Mouse (Mus musculus) forebrain, embryonic 15.5 days (tissue): ENCODE measurements around the gene Bad. TPM values are rescaled to one million over a fixed set of nuclear protein-coding genes. Genes with fewer than 3 reads are reported as not detected.

ENCODE experiments used
- ATAC-seq: fragments of 200-750 bp; cut with Nextera tagmentation; replicated peaks from 2 replicates; pipeline ENCODE4 v1.8.0; 2017; ENCODE audit warnings: mild to moderate bottlenecking, moderate TSS enrichment, moderate library complexity
- H3K27ac ChIP-seq: fragments of 300-500 bp; sonication (generic); replicated peaks from 2 replicates; pipeline ENCODE4 v1.5.1; 2015; ENCODE audit warnings: mild to moderate bottlenecking, inconsistent platforms
- H3K27me3 ChIP-seq: fragments of 300-500 bp; sonication (generic); 2 replicates; pipeline ENCODE4 v1.6.1; 2015; ENCODE audit warnings: inconsistent platforms
- H3K36me3 ChIP-seq: fragments of 300-500 bp; sonication (generic); 2 replicates; pipeline ENCODE4 v1.6.1; 2015; ENCODE audit warnings: mild to moderate bottlenecking, inconsistent platforms
- H3K4me1 ChIP-seq: fragments of 300-500 bp; sonication (generic); 2 replicates; pipeline ENCODE4 v1.6.1; 2015; ENCODE audit warnings: inconsistent platforms
- H3K4me2 ChIP-seq: fragments of 300-500 bp; sonication (generic); replicated peaks from 2 replicates; pipeline ENCODE4 v1.6.1; 2015; ENCODE audit warnings: mild to moderate bottlenecking, inconsistent platforms
- H3K4me3 ChIP-seq: fragments of 300-500 bp; sonication (generic); 2 replicates; pipeline ENCODE4 v1.5.1; 2015; ENCODE audit warnings: mild to moderate bottlenecking, inconsistent platforms
- H3K9ac ChIP-seq: fragments of 300-500 bp; sonication (generic); replicated peaks from 2 replicates; pipeline ENCODE4 v1.6.1; 2015; ENCODE audit warnings: mild to moderate bottlenecking, inconsistent platforms
- H3K9me3 ChIP-seq: fragments of 300-500 bp; sonication (generic); 2 replicates; pipeline ENCODE4 v1.6.1; 2016; ENCODE audit warnings: inconsistent platforms
- WGBS: fragments of 180-500 bp; shearing (Covaris S2); methylation state at CpG from one replicate; pipeline ENCODE4 v1.1.7; 2015; ENCODE audit warnings: mixed read lengths; 5-methylcytosine and 5-hydroxymethylcytosine counted together
- polyA plus RNA-seq: library from polyadenylated mRNA; unstranded; fragments of >200 nt; fragmentation: Nextera tagmentation; extraction: Ambion mirVana; gene quantifications from 2 replicates; pipeline ENCODE4 v1.2.1, GENCODE M21; 2015

Bad gene
- polyA plus RNA-seq, 1 experiment from 2014 or later: 83.7 TPM

DNA sequence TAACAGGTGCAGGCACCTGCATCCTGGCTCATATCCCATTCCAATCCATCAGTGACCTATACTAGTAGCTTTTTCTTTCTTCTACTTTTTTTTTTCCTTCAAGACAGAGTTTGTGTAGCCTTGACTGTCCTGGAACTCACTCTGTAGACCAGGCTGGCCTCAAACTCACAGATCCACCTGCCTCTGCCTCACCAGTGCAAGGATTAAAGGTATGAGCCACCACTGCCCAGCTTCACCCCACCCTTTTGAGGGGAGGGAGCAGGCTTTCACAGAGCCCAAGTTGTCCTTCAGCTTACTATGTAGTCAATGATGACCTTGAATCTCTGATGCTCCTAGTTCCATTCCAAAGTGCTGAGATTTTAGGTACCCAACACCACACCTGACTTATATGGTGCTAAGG is 22.2 kb upstream of the Bad start:
- Histone ChIP-seq H3K9me3 (no peaks in the 10 kb centered on the region), H3K36me3 (0 out of 2 replicates have a peak, but pooled peaks cover 5% of the 10 kb centered on the region), H3K4me2 (no peak overlapping the region), H3K4me3 (no peak overlapping the region), H3K27me3 (peaks cover 18% of the 10 kb centered on the region), H3K4me1 (peaks cover 23% of the 10 kb centered on the region), H3K9ac (no peak overlapping the region), H3K27ac (no peak overlapping the region)
- ATAC-seq: no peak

- no peak for ATAC-seq
- H3K36me3 ChIP-seq: 0 out of 2 replicates have a peak, but pooled peaks cover 5% of the 10 kb centered on the region
- H3K9me3 ChIP-seq: no peaks in the 10 kb centered on the region
- peaks cover 25% of the 10 kb centered on the region for H3K27me3 ChIP-seq
- peaks cover 30% of the 10 kb centered on the region for H3K4me1 ChIP-seq
- 45% methylated on average over 8 of the region's 8 CpGs for WGBS
- H3K4me3 ChIP-seq: peak overlapping the region; percentile 88
- H3K4me2 ChIP-seq: peak overlapping the region; percentile 93
- no peak overlapping the region for H3K27ac ChIP-seq
- H3K9ac ChIP-seq: no peak overlapping the region; the same call in 1 of the 2 replicates
Observed at GRCm38 (mm10) chr19:6919876-6920740, 21.6 kb upstream of the Bad start.

- Histone ChIP-seq H3K27ac (peak overlapping the region; percentile 88), H3K9ac (peak overlapping the region; percentile 97), H3K4me1 (peaks cover 33% of the 10 kb centered on the region), H3K36me3 (0 out of 2 replicates have a peak, but pooled peaks cover 5% of the 10 kb centered on the region), H3K9me3 (no peaks in the 10 kb centered on the region), H3K4me2 (peak overlapping the region; percentile 93), H3K4me3 (peak overlapping the region; percentile 88), H3K27me3 (peaks cover 34% of the 10 kb centered on the region)
- peak; percentile 8; the same call in 1 of the 2 replicates for ATAC-seq
- WGBS: 2% methylated on average over 38 of the region's 48 CpGs
Observed at GRCm38 (mm10) chr19:6920741-6921636, 20.7 kb upstream of the Bad start.

- Histone ChIP-seq H3K4me1 (peaks cover 37% of the 10 kb centered on the region), H3K27ac (peak within 1 kb of the TSS; percentile 88), H3K4me2 (peak within 1 kb of the TSS; percentile 93), H3K36me3 (0 out of 2 replicates have a peak, but pooled peaks cover 5% of the 10 kb centered on the region), H3K27me3 (peaks cover 43% of the 10 kb centered on the region), H3K4me3 (peak within 1 kb of the TSS; percentile 88), H3K9me3 (no peaks in the 10 kb centered on the region), H3K9ac (peak within 1 kb of the TSS; percentile 97)
- WGBS: 1% methylated on average over 65 of the region's 66 CpGs
- ATAC-seq: peak; percentile 96
Observed at GRCm38 (mm10) chr19:6921647-6922567, 19.8 kb upstream of the Bad start, which contains the start of gene Esrra. TSS of gene Esrra (minus strand) at chr19:6921813.

- H3K4me1 ChIP-seq: peaks cover 39% of the 10 kb centered on the region
- 0 out of 2 replicates have a peak, but pooled peaks cover 5% of the 10 kb centered on the region for H3K36me3 ChIP-seq
- no peak overlapping the region for H3K27ac ChIP-seq
- H3K9ac ChIP-seq: no peak overlapping the region
- peaks cover 55% of the 10 kb centered on the region for H3K27me3 ChIP-seq
- no peak overlapping the region for H3K4me2 ChIP-seq
- ATAC-seq: no peak
- H3K9me3 ChIP-seq: no peaks in the 10 kb centered on the region
- WGBS: 63% methylated on average over 6 of the region's 6 CpGs
- H3K4me3 ChIP-seq: no peak overlapping the region
Observed at GRCm38 (mm10) chr19:6922901-6923735, 18.5 kb upstream of the Bad start.

DNA sequence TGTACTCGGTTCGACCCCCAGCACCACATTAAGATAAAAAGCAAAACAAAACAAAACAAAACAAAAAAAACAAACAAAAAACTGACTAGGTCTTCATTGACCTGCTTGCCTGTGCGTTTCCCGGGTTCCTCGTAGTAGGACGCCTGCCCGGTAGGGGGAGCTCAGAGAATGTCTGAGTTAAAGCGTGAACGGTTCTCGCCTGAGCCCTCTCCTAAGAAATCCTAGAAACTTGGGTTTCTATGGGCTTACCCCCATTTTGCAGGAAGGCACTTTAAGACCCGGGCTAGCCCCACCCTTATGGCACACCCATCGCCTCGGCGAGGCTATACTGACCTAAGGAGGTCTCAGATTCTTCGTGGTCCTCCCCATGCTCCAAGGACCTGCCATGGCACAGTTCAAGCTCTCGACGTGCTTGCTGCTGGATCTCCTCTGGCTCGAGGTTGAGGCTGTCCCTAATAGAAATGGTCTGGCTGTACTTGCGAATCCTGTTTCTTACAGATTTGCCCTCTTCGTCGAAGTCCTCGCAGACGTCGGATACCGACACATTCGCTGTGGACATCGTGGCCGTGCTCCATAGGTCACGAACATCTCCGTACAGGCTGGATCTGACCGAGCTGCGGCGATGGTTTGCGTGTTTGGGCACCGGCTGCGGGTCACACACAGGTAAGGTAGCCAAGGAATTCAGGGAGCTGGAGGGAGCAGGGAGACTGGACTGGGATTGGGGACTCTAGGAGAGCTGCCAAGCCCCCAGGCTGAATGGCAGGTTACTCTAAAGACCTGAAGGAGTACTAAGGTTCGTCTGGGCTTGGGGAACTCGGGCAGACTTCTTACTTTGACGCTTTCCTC is 17.0 kb upstream of the Bad start:
- H3K4me1 ChIP-seq: peaks cover 39% of the 10 kb centered on the region
- ATAC-seq: no peak
- H3K4me2 ChIP-seq: no peak overlapping the region; the same call in 1 of the 2 replicates
- H3K27me3 ChIP-seq: peaks cover 68% of the 10 kb centered on the region
- no peaks in the 10 kb centered on the region for H3K36me3 ChIP-seq
- no peak overlapping the region for H3K9ac ChIP-seq
- WGBS: 3% methylated on average over 39 of the region's 39 CpGs
- no peak overlapping the region for H3K4me3 ChIP-seq
- H3K27ac ChIP-seq: no peak overlapping the region
- H3K9me3 ChIP-seq: no peaks in the 10 kb centered on the region

DNA sequence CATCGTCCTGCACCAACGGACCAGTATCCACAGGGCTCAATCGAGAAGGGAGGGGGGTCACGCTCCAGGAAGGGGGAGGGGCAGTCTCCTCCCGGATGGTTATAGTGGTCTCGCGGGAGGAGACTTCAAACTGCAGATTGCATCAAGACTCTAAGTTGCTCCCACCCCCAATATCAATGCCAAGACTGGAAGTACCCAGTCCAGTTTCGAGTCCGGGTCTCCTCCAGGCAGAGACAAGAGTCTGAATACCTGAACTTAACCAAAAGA is 16.4 kb upstream of the Bad start, which contains the start of gene Catsperz:
TSS of gene Catsperz (minus strand) at position 74 of the 267 bp plus-strand sequence.
- Histone ChIP-seq H3K27ac (no peak within 1 kb of the TSS), H3K4me1 (peaks cover 34% of the 10 kb centered on the region), H3K4me2 (no peak within 1 kb of the TSS; the same call in 1 of the 2 replicates), H3K4me3 (no peak within 1 kb of the TSS), H3K27me3 (peaks cover 71% of the 10 kb centered on the region), H3K9me3 (no peaks in the 10 kb centered on the region), H3K9ac (no peak within 1 kb of the TSS), H3K36me3 (no peaks in the 10 kb centered on the region)
- whole genome bisulfite sequencing: 3% methylated on average over 9 of the region's 9 CpGs
- no peak for ATAC-seq

- WGBS: 7% methylated on average over 37 of the region's 40 CpGs
- Histone ChIP-seq H3K4me2 (no peak overlapping the region), H3K9ac (no peak overlapping the region)
Observed at GRCm38 (mm10) chr19:6925611-6926329, 15.9 kb upstream of the Bad start.

GRCm38 (mm10) chr19:6926559-6927255 is 15.0 kb upstream of the Bad start:
- WGBS: 8% methylated on average over 26 of the region's 26 CpGs

More at GRCm38 (mm10) chr19:6925611-6926329, 15.9 kb upstream of the Bad start:
- peaks cover 75% of the 10 kb centered on the region for H3K27me3 ChIP-seq
- H3K9me3 ChIP-seq: no peaks in the 10 kb centered on the region
- ATAC-seq: no peak
- no peak overlapping the region for H3K4me3 ChIP-seq
- peaks cover 29% of the 10 kb centered on the region for H3K4me1 ChIP-seq
- no peaks in the 10 kb centered on the region for H3K36me3 ChIP-seq
- H3K27ac ChIP-seq: no peak overlapping the region

More at GRCm38 (mm10) chr19:6926559-6927255, 15.0 kb upstream of the Bad start:
- Histone ChIP-seq H3K27ac (no peak overlapping the region), H3K36me3 (no peaks in the 10 kb centered on the region), H3K4me1 (peaks cover 25% of the 10 kb centered on the region), H3K4me3 (peak overlapping the region; percentile 19), H3K27me3 (peaks cover 85% of the 10 kb centered on the region), H3K4me2 (peak overlapping the region; percentile 31), H3K9ac (no peak overlapping the region), H3K9me3 (no peaks in the 10 kb centered on the region)
- ATAC-seq: no peak
